Mouse (Mus musculus) adrenal gland, adult 8-10 months (tissue): Measurements from ENCODE around the gene Rps6ka5. TPM values are rescaled to one million over a fixed set of nuclear protein-coding genes. Genes with fewer than 3 reads are reported as not detected.

ENCODE experiments used
- DNase-seq: peaks from one replicate; pipeline ENCODE4 v3.0.0; 2022
- total RNA-seq, 4 experiments: library from RNA; stranded (reverse); gene quantifications; 2 replicates each; pipeline ENCODE4 v1.2.4; 2022

The Rps6ka5 gene
- total RNA-seq, 4 experiments from 2014 or later, result 4.7 to 8.7 (median 6.9) TPM

DNA sequence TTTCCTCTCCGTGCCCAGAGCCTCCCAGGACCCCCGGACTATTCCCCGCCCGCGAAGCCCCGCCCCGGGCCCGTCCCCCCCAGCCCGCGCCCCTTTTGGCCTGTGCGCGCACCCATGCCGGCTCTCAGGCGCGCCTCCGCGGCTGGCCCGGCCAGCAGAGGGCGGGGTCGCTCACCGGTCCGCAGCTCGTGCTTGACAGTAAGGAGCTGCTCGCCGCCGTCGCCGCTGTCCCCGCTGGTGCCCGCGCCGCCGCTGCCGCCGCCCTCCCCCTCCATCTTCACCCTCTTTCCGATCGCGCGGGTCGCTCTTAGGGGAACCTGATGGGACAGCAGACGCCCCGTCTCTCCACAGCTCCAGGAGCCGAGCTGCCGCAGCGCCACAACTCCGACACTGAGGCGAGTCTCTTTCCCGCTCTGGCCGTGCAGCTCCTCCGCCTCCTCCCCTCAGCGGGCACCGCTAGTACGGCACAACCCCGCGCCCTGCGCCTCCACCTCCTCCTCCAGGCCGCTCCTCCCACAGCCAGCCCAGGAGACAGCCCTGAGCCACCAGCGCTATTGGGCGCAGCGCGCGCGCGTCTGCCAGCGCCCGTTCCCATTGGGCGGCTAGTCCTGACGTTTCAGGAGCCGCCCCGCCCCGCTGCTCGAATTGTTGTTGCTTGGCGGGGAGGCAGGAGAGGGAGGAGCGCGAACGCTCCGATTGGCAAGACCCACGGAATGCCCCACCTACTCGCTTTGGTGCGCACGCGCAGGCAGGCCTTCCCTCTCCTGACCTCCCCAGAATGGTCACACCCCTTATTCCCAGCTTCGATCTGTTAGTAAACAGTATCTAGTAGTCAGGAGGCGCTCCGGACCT, 2.0 kb downstream of the Rps6ka5 start:
- DNase-seq, result peak; percentile 100

GRCm38 (mm10) chr12:100724182-100724581, 2.6 kb downstream of the Rps6ka5 start:
- peak; percentile 15 for DNase-seq

DNA sequence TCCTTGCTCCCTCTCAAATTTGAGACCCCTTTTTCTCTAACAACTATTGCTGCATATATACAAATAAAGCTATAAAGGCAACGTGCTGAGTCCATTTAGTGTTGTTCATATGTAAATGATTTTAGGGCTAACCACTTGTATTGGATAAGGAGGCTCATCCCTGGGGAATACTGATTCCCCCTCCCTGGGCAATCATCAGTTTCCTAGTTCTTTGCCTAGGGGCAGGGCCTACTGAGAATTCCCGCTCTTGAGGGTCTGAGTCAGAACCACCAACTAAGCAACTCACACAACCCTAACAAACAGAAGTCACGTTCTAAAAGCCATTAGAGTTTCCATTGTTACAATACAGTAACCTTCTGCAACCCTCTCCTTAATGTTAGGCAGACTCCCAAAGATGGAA, 6.0 kb downstream of the Rps6ka5 start:
- no peak for DNase-seq

DNA sequence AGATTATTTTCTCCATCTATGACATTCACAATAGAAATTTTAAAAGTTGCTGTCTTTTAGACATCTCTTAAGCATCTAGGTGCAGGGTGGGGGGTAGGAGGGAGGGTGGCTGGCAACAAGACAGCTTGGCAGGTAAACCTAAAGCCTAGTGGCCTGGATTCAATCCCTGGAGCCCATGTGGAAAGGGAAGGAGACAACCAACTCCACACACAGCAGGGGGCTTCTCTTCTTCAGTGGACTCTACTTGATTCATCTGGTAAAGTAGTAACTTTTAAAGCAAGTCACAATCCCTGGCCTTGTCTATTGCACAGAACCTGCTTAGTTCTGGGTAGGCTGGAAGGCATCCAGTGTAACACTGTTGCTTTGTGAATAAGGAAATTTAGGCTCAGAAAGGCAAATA, 9.3 kb downstream of the Rps6ka5 start:
- DNase-seq, result no peak

- no peak for DNase-seq
Observed at GRCm38 (mm10) chr12:100716969-100717368, 9.8 kb downstream of the Rps6ka5 start.

GRCm38 (mm10) chr12:100711819-100712218, 15.0 kb downstream of the Rps6ka5 start:
- no peak for DNase-seq

DNA sequence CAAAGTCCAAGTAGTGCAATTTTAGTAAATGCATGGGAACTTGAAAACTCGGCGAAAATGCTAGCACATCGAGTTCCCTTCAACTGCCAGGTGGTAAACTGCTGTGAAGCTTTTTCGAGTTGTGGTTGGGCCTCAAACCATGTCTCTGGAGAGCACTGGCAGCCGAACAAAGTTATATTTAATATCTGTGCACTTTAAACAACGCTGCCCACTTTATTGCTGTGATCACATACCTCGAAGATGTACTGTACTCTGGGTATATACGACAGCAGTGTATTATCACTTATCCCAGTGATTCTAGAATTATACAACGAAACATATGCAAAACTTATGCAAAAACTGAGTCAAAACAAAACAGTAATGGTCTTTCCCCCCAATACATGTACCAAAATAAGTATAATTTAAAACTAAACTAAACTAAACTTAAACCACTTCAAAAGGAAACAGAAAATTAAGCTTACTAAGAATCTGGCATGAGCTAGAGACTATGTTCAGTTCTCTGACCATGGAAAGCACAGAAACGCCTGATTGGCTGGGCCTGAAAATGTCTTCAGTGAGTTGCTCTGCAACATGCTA, 15.6 kb downstream of the Rps6ka5 start:
- no peak for DNase-seq

DNA sequence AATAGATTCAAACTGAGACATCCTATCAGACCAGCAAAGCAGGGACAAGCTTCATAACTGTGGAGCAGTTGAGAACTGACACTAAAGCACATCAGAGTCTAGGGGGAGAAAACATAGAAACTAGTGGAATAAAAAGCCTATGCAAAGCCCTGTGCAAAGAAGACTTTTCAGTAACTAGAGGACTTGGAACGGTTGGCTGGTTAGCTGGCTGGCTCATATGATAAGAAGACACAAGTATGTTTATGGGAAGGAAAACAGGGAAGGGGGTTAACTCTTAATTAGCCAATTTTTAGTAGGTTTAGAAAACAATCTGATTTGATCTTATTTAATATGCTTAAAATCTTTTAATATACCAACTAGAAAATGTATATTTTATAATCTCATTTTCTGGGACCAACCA, 16.4 kb downstream of the Rps6ka5 start:
- no peak for DNase-seq

- DNase-seq, result no peak
Observed at GRCm38 (mm10) chr12:100707312-100707711, 19.5 kb downstream of the Rps6ka5 start.

- no peak for DNase-seq
Observed at GRCm38 (mm10) chr12:100705057-100705722, 21.6 kb downstream of the Rps6ka5 start.

DNA sequence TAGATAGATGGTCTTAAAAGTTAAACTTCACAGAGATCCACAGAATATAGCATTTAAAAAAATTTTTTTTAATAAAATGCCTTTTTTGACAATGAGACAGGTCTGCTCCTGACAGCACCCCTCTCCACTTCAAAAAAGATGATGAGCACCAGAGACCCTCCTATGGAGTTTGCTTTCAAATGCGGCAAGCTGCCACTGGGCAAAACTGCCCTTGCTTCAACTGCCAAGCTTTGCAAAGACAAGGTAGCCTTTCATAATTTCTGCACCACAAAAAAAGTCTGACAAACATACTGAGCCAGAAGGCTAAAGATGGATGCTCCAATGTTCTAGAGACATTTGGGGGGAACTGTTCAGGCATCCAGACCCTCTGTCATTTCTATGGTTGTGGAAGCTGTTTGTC, 28.8 kb downstream of the Rps6ka5 start:
- no peak for DNase-seq

- DNase-seq, result no peak
Observed at GRCm38 (mm10) chr12:100696621-100697020, 30.2 kb downstream of the Rps6ka5 start.

- DNase-seq, result no peak
Observed at GRCm38 (mm10) chr12:100695252-100695651, 31.5 kb downstream of the Rps6ka5 start.

DNA sequence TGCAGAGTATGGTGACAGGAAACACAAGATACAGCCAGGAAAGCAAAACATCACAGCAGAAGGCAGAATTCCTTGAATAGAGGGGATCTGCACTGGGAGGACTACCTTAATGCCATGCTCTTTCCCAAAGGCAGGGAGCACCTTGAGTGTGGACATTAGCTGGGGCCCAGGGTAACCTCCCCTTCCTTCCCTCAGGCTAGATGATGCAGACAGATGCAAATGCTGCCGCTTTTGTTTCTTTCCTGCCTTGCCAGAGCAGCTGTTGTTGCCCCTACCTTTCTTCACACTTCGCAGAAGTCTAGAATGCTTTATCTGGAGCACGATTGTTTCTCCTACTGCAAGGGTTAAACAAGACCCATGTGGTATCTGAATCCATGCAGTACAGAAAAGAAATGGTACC, 34.6 kb downstream of the Rps6ka5 start:
- DNase-seq, result no peak

DNA sequence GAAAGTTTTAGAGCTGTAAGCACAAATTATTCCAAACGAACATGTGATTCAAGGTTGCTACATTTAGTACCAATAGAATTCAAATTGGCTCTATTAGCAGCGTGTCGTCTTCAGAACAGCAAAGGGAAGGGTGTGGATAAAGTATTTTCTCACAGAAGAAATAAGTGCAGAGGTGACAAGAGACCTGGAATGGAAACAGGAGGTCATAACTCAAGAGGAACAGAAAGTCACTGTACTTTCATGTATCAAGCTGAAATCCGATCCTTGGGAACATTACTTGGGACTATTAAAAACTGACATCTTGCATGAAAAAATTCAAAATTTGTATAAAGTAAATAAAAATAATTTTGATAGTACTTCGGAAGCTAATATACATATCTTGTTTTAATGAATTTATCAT, 36.3 kb downstream of the Rps6ka5 start:
- DNase-seq, result no peak

GRCm38 (mm10) chr12:100688177-100688576, 38.6 kb downstream of the Rps6ka5 start:
- no peak for DNase-seq

DNA sequence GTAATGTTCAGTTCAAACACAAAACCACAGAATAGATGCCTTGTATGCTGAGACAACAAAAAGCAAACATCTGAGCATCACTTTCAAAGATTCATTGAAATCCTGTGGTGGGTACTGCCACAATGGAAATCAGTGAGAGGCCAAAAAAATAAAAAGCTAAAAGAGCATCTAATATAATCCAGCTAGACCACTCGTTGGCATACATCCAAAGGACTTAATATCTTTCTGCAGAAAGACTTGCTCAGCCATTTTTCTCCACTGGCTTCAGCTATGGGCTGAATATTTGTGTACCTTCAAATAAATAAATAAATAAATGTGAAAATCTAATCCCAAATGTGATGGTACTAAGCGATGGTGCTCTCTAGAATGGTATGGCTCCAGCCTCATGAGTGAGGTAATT, 39.8 kb downstream of the Rps6ka5 start:
- DNase-seq, result no peak

- no peak for DNase-seq
Observed at GRCm38 (mm10) chr12:100681752-100682151, 45.0 kb downstream of the Rps6ka5 start.

DNA sequence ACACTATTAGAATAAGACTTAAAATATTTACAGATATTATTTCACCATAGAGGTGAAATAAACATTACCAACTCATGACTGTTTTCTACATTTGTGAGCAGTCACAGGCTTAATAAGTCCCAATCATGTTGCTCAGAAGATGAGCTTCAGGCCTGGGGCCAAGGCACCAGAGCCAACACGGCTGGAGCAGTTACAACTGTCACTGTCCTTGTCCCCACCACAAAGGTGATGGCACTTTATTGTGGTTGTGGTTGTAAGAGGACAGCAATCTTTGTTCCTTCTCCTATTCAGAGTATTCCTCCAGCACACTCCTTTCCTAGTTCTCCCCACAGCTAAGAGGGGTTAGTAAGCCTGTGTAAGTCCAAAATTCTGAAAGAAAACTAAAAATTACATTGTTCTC, 45.5 kb downstream of the Rps6ka5 start:
- no peak for DNase-seq

- no peak for DNase-seq
Observed at GRCm38 (mm10) chr12:100680676-100681075, 46.1 kb downstream of the Rps6ka5 start.

- no peak for DNase-seq
Observed at GRCm38 (mm10) chr12:100670647-100671199, 56.1 kb downstream of the Rps6ka5 start.

- DNase-seq, result no peak
Observed at GRCm38 (mm10) chr12:100665294-100665693, 61.5 kb downstream of the Rps6ka5 start.

DNA sequence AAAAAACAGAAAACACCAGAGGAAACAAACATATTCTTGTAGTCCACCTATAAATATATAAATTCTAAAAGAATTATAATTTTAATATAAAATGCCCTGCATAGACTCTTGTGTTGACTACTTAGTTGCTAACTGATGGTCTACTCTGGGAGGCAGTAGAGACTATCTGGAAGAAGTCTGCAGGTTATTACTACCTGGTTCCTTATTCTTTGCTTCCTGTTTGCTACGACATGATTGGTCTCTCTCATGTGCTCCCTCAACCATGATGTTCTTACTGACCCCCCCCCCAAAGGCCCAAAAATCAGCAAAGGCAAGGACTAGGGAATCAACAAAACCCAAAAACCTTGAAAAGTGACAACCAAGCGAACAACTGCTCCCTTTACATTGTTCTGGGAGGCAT, 66.7 kb downstream of the Rps6ka5 start:
- no peak for DNase-seq
